Mouse (Mus musculus) liver, postnatal 0 days (tissue): Measurements from ENCODE around the gene Stx18.

Source experiments
- CTCF ChIP-seq: sonication (generic); IDR thresholded peaks from 2 replicates; pipeline ENCODE4 v1.5.1; 2016; ENCODE audit warnings: antibody characterized with exemption, low read depth
- EP300 ChIP-seq: IDR thresholded peaks from 2 replicates; pipeline ENCODE4 v1.6.1; 2016; ENCODE audit warnings: antibody characterized with exemption, low read depth, mild to moderate bottlenecking

DNA sequence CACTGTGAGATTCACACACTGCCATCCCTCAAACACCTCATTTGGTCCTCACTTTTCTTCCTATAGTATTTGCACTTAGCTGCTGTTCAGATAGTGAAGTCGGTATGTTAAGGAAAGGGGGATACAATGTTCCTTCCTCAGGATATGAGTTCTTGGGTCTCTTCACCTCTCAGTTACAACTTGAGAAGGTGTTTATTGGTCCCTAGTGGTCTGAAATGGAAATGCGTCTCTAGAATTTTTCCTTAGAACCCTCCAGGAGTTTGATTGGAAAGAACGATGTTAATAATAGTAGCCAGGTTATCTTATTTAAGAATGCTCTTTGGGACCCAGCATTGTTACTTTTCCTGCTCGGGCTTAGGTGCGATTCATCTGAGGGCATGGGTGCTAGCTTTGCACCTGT, 24.2 kb downstream of the Stx18 start:
- TF ChIP-seq CTCF (peak; percentile 34; the same call in 1 of the 2 replicates), EP300 (no peak)
